ENCODE assay signal across 31 mouse cellular contexts in genomic region chr15:12362701-12363040, GRCm38 (mm10). TPM values are rescaled to one million over a fixed set of nuclear protein-coding genes. Genes with fewer than 3 reads are reported as not detected.
A peak's percentile ranks its signal among the peaks of the same experiment; 100 is the strongest.
DNase-seq lines count a peak whose midpoint lies in the region; ATAC-seq and TF ChIP-seq lines count a peak whose summit lies in the region.
"Had no signal": no experiment of that assay in that cellular context is flagged by ENCODE, and none has a peak within 500 bp of the region (broad histone marks: within the 10 kb centered on the region; RNA-seq: fewer than 3 reads in every experiment).

No protein-coding gene starts in this region.

- H3K4me2 ChIP-seq in midbrain, embryonic 11.5 days = no peak overlapping the region
- no peak overlapping the region for H3K4me2 ChIP-seq in midbrain, embryonic 14.5 days (ENCODE audit: low read length)
- H3K4me2 ChIP-seq: embryonic facial prominence, embryonic 12.5 days; heart, embryonic 15.5 days; intestine, embryonic 15.5 days; liver, embryonic 12.5 days; midbrain, embryonic 13.5 days had no signal

- no peak overlapping the region for H3K9ac ChIP-seq in midbrain, embryonic 11.5 days (ENCODE audit: low read length)
- no peak overlapping the region for H3K9ac ChIP-seq in midbrain, embryonic 14.5 days (replicated peaks; ENCODE audit: low read length)
- H3K9ac ChIP-seq: embryonic facial prominence, embryonic 12.5 days; heart, embryonic 15.5 days; intestine, embryonic 15.5 days; liver, embryonic 12.5 days; liver, postnatal 0 days; midbrain, embryonic 13.5 days had no signal

- ATAC-seq in midbrain, embryonic 11.5 days (ENCODE audit: low FRiP score) = no peak
- ATAC-seq in midbrain, embryonic 14.5 days (ENCODE audit: low FRiP score, low TSS enrichment) = no peak
- ATAC-seq: forebrain, embryonic 14.5 days; hindbrain, embryonic 16.5 days; intestine, embryonic 15.5 days; liver, embryonic 12.5 days; liver, postnatal 0 days; midbrain, embryonic 13.5 days had no signal

- H3K4me1 ChIP-seq in midbrain, embryonic 11.5 days (ENCODE audit: control insufficient read depth, insufficient read depth, low read length) = peaks cover 12% of the 10 kb centered on the region; the same call in 1 of the 2 replicates
- peaks cover 15% of the 10 kb centered on the region for H3K4me1 ChIP-seq in midbrain, embryonic 14.5 days (ENCODE audit: control insufficient read depth, insufficient read depth, low read length)
- H3K4me1 ChIP-seq: embryonic facial prominence, embryonic 12.5 days had no signal

- no peaks in the 10 kb centered on the region for H3K36me3 ChIP-seq in midbrain, embryonic 11.5 days (ENCODE audit: control insufficient read depth, insufficient read depth, low read length)
- no peaks in the 10 kb centered on the region for H3K36me3 ChIP-seq in midbrain, embryonic 14.5 days (ENCODE audit: control insufficient read depth, insufficient read depth, low read length)
- H3K36me3 ChIP-seq: embryonic facial prominence, embryonic 12.5 days; intestine, embryonic 15.5 days; midbrain, embryonic 13.5 days had no signal

- H3K9me3 ChIP-seq in midbrain, embryonic 11.5 days (ENCODE audit: control insufficient read depth, low read length) = no peaks in the 10 kb centered on the region
- no peaks in the 10 kb centered on the region for H3K9me3 ChIP-seq in midbrain, embryonic 14.5 days (ENCODE audit: control insufficient read depth, low read length)
- H3K9me3 ChIP-seq: embryonic facial prominence, embryonic 12.5 days; G1E; heart, embryonic 10.5 days; heart, embryonic 15.5 days; intestine, embryonic 15.5 days; liver, embryonic 12.5 days; megakaryocyte, embryonic 14.5 days; midbrain, embryonic 13.5 days had no signal

- WGBS in midbrain, embryonic 11.5 days = 88% methylated on average over 6 of the region's 6 CpGs
- 85% methylated on average over 6 of the region's 6 CpGs for WGBS in midbrain, embryonic 14.5 days

- TF ChIP-seq CTCF in layer of hippocampus, adult 2 months (conservative IDR thresholded peaks at IDR 0.05) = no peak

- H3K27me3 ChIP-seq in midbrain, embryonic 11.5 days (ENCODE audit: control insufficient read depth, insufficient read depth, low read length) = no peaks in the 10 kb centered on the region
- no peaks in the 10 kb centered on the region for H3K27me3 ChIP-seq in midbrain, embryonic 14.5 days (ENCODE audit: control insufficient read depth, insufficient read depth, low read length)
- H3K27me3 ChIP-seq: embryonic facial prominence, embryonic 12.5 days; heart, embryonic 15.5 days; intestine, embryonic 15.5 days; liver, embryonic 12.5 days; megakaryocyte, embryonic 14.5 days; midbrain, embryonic 13.5 days had no signal

- H3K27ac ChIP-seq in layer of hippocampus, adult 2 months = peak overlapping the region; percentile 85
- H3K27ac ChIP-seq in midbrain, embryonic 11.5 days (ENCODE audit: low read depth, low read length) = no peak overlapping the region
- no peak overlapping the region for H3K27ac ChIP-seq in midbrain, embryonic 14.5 days (replicated peaks; ENCODE audit: low read depth, low read length)
- H3K27ac ChIP-seq: embryonic facial prominence, embryonic 12.5 days; heart, embryonic 10.5 days; heart, embryonic 15.5 days; intestine, embryonic 15.5 days; kidney, postnatal 0 days; liver, embryonic 12.5 days; midbrain, embryonic 13.5 days had no signal

- DNase-seq in frontal cortex, adult 2 months (ENCODE audit: extremely low spot score in 1 of 2, low spot score in 1 of 2) = peak; percentile 36 to 63
- DNase-seq in frontal cortex, postnatal 10 days (ENCODE audit: low spot score in 2 of 2) = no peak
- DNase-seq in layer of hippocampus, adult 2 months (ENCODE audit: low spot score in 2 of 2) = peak; percentile 32 to 59
- no peak for DNase-seq in layer of hippocampus, adult 8-10 months (ENCODE audit: low spot score in 2 of 2)
- DNase-seq in midbrain, embryonic 11.5 days (ENCODE audit: low spot score, missing footprints) = peak; percentile 65
- no peak for DNase-seq in midbrain, embryonic 14.5 days
- DNase-seq in telencephalon, adult 2 months (ENCODE audit: low read depth, low spot score) = peak; percentile 54
- DNase-seq: adrenal gland, postnatal 10 days; cerebellum, adult 11 months; cerebellum, adult 9-10 months; embryo, embryonic 11 days; gastrocnemius, postnatal 25 days; kidney, adult 8-10 months; kidney, postnatal 4 days; liver, postnatal 0 days; lung, postnatal 36 days; right cerebral cortex, postnatal 4 days; thymus, postnatal 4 days had no signal

- no peak overlapping the region for H3K4me3 ChIP-seq in layer of hippocampus, adult 2 months
- H3K4me3 ChIP-seq in midbrain, embryonic 11.5 days (ENCODE audit: low read depth, low read length) = no peak overlapping the region
- H3K4me3 ChIP-seq in midbrain, embryonic 14.5 days (replicated peaks; ENCODE audit: low read depth, low read length) = no peak overlapping the region
- H3K4me3 ChIP-seq: embryonic facial prominence, embryonic 12.5 days; heart, embryonic 10.5 days; heart, embryonic 15.5 days; intestine, embryonic 15.5 days; liver, embryonic 12.5 days; megakaryocyte, embryonic 14.5 days; midbrain, embryonic 13.5 days had no signal

RNA-seq across cellular contexts. Expression of gene 1810049J17Rik, which starts 41.0 kb away (rescaled TPM):
- polyA plus RNA-seq in frontal cortex, adult 2 months (2012; rRNA removed) = 0.34 TPM in 1 of 2 replicates, not detected in the other
- 1 to 10 TPM in 1 of 2 experiments, under 1 TPM in 1; 0.95 to 1.2 TPM for total RNA-seq in layer of hippocampus, adult 2 months (2021)
- 1 to 10 TPM in 1 of 4 experiments, not detected in 3; 1.6 TPM for total RNA-seq in layer of hippocampus, adult 8-10 months (2022)
- 0.94 and 2.5 TPM in 2 replicates for polyA plus RNA-seq in midbrain, embryonic 11.5 days (2014; fragmentation: Nextera tagmentation; extraction: Ambion mirVana)
- polyA plus RNA-seq in midbrain, embryonic 14.5 days (2014; fragmentation: Nextera tagmentation; extraction: Ambion mirVana) = 1.6 and 1.7 TPM in 2 replicates
- total RNA-seq: monocyte, adult 5-6 weeks had no signal
- polyA plus RNA-seq: heart, embryonic 10.5 days; heart, embryonic 15.5 days; hindbrain, embryonic 11.5 days had no signal

RNA-seq across cellular contexts. Expression of gene Golph3, which starts 41.4 kb away (rescaled TPM):
- 78.8 and 83.7 TPM in 2 replicates for polyA plus RNA-seq in frontal cortex, adult 2 months (2012; rRNA removed)
- total RNA-seq in layer of hippocampus, adult 2 months (2021) = 10 to 100 TPM; 91.3 to 94.5 TPM
- 10 to 100 TPM; 80.3 to 88.4 (median 83.4) TPM for total RNA-seq in layer of hippocampus, adult 8-10 months (2022)
- 114 and 118 TPM in 2 replicates for polyA plus RNA-seq in midbrain, embryonic 11.5 days (2014; fragmentation: Nextera tagmentation; extraction: Ambion mirVana)
- polyA plus RNA-seq in midbrain, embryonic 14.5 days (2014; fragmentation: Nextera tagmentation; extraction: Ambion mirVana) = 74.5 and 88.2 TPM in 2 replicates

Comparison
In these comparisons a context has a peak if more than half of its experiments do, and no peak if none do; other contexts are left out.
1. DNase-seq: peak in frontal cortex, adult 2 months (2 of 2), layer of hippocampus, adult 2 months (2 of 2), midbrain, embryonic 11.5 days (single experiment) and telencephalon, adult 2 months (single experiment); none in frontal cortex, postnatal 10 days (0 of 2), layer of hippocampus, adult 8-10 months (0 of 2) and midbrain, embryonic 14.5 days (single experiment).